Mouse (Mus musculus) forelimb bud, embryonic 11.5 days (tissue): ENCODE measurements around the gene Elp4.

ENCODE experiments used
- DNase-seq: peaks from one replicate; pipeline ENCODE4 v3.0.0-alpha.2; 2012; ENCODE audit warnings: low read depth, low spot score

Elp4 gene

DNA sequence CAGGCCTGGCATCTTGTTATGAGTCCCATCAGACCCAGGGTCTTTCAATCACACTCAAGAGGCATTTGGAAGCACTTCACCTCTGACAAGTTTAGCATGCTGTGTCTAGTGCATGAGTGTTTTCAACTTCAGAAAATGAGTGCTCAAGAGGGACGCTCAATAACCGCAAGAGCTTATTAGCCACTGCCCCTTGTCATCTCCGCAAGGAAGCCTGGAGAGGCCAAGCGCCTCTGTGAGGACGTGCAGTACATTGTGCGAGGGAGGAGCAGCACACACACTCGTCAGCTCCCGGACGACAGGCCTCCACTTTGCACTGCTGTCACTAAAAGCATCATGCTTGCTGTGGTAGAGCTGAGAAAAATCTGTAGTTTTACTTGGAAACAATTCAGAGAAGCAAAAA lies 177.7 kb downstream of the Elp4 start:
- DNase-seq: no peak

DNA sequence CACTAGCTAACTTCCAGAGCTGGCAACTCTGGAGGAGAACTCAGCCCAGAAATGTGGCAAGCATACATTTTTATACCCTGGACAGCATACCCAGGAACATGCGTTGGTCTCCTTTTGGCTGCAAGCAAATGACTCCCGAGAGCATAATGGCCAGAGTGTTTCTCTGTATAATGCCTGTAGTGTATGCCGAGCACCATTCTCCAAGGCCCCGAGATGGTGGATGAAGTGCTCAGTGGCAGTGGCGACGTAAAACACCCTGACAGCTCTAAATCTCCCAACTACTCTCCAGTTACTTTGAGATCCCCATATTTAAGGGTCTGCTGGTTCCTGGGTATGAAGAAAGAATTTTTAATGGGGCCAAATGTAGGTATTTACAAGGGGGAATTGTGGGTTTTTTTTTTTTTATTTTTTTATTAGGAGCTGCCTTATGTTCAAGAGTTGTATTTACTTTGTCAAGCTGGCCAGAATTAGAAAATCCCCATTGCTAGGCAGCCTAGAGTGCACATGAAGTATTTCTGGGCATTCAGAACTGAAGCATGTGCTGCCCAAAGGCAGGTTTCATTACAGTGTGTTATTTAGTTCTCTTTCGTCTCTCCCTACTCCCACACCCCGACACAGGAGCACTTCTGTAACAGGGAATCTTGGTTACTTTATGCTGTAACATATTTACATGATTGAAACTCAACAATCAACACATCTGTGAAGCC lies 188.8 kb downstream of the Elp4 start:
- no peak for DNase-seq

DNA sequence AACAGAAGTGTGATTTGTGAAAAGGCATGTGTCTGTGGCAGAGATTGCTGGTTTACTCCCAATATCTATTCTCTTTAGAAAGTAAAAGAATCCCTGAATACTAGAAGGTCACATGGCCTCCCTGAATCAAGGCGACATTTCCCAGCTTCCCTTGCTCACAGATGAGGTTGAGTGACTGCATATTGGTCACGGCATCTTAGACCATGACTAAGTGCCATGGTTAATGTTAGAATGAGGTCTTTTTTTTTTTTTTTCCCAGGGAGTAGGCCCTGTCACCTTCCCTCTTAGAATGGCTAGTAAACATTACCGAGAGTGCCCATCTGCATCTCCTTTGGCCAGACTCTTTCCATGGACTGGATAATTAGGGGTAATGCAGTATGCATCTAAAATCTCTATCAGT lies 193.9 kb downstream of the Elp4 start:
- no peak for DNase-seq

DNA sequence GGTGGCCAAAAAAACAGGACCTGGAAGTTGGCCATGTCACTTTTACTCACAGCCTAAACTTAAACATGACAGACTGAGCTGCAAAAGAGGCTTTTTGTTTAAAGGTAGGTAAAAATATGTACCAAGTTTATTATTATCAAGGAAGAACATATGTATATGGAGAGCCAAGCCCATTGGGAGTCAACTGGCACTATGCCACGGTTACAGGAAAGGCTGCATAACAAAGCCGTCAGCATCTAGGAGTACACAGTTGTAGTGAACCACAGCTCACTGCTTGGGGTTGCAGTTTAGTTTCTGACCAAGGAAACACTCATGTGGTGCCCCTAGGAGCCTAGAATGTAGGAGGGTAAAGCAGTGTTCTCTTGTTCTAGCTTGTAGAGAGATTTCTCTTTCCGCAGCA lies 195.2 kb downstream of the Elp4 start:
- no peak for DNase-seq

DNA sequence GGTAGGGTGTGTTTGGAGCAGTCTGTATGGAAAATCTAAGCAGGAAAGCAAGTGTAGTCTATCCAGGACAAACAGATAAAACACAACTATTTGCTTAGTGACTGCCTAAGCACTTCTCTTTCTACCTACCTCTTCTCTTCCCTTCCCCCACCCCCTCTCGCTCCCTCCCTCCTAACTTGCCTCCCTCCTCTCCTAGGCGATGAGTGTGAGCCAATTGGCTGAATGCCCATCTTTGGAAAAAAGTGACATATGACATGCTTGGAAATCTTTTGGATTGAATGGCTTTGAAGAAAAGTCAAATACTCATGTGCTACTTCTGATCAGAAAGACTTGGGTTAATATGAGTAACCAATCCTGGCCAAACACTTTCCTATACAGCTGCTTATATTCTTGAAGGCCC lies 199.0 kb downstream of the Elp4 start:
- no peak for DNase-seq

DNA sequence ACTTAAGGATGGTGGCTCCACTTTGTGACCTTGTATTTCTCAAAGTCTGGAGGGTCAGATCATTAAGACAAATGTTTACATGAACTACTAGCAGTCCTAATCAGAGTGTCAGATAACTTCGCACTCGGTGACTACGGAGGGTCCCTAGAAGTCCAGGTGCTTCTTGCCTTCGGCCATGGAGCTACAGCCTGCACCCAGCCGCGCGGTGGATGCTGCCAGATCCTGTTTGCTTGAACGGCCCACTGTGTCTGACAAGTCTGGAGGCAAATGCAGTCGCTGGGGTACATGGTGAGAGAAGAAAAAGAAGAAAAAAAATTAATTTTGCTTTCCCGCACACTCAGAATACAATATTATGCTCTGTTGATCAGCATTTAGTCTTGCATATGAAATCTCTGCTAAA lies 201.8 kb downstream of the Elp4 start:
- no peak for DNase-seq

DNA sequence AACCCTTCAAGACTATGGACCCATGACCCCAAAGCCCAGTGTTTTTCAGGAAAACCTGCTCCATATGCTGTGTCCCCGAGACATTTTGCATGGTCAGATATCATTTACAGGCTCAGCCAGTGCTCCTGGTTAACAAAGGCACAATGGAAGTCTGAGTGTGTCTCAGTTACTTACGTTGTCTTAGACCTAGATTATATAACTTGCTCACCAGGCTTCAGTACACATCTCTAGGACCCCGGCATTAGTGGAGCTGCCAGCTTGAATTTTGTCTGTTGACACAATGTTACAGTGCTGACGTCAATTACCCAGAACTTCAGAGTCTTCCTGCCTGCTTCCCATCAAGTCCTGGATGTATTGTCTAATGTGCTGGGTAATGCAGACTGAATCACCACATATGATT lies 202.6 kb downstream of the Elp4 start:
- no peak for DNase-seq

DNA sequence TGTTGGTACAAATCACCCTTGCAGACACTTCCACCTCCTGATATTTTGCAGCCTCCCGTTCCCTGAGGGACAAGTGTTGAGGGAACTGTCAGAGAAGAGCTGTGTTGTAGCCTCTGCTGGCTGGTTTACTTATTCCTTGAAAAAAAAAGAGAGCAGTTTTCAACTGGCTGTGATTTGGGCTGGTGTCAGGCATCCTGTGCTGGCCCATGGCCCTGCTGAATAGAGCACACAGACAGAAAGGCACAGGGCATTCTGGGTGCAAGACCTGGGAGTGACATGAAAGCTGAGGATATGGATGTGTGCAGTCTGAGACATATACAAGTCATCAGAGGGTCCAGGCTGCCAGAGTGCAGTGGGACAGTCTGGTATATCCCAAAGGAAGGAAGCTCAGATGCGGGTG lies 205.7 kb downstream of the Elp4 start:
- no peak for DNase-seq

DNA sequence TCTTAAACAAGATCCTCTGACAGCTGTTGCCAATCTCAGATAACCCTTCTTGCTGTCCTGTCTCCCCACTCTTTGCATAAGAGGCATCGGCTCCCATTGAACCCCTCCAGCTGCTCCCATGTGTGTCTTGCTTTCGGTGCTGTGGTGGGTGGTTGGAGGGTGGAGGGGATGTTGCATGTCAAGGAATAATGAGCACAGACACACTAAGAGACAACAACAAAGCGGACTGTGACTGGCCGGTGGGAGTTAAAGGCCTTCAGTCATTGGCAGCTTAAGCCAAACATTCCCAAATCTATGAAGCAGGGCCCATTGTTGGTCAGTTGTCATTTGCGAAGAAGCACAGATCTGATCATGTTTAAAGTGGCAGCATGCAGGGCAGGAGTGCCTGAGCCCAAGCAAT lies 206.6 kb downstream of the Elp4 start:
- no peak for DNase-seq

DNA sequence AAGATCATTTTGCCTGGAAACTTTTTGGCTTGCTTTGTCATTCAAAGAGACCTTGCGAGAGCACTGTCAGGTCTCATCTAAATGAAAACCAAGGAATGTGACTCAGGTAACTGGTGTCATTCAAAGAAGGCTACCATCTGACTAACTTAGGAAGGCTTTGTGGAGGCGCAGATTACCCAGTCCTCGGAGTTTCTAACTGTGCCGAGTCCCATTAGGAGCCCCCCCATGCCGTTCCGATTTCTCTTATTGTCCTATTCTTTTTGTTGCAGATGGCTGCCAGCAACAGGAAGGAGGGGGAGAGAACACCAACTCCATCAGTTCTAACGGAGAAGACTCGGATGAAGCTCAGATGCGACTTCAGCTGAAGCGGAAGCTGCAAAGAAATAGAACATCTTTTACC lies 213.1 kb downstream of the Elp4 start:
- DNase-seq: no peak

DNA sequence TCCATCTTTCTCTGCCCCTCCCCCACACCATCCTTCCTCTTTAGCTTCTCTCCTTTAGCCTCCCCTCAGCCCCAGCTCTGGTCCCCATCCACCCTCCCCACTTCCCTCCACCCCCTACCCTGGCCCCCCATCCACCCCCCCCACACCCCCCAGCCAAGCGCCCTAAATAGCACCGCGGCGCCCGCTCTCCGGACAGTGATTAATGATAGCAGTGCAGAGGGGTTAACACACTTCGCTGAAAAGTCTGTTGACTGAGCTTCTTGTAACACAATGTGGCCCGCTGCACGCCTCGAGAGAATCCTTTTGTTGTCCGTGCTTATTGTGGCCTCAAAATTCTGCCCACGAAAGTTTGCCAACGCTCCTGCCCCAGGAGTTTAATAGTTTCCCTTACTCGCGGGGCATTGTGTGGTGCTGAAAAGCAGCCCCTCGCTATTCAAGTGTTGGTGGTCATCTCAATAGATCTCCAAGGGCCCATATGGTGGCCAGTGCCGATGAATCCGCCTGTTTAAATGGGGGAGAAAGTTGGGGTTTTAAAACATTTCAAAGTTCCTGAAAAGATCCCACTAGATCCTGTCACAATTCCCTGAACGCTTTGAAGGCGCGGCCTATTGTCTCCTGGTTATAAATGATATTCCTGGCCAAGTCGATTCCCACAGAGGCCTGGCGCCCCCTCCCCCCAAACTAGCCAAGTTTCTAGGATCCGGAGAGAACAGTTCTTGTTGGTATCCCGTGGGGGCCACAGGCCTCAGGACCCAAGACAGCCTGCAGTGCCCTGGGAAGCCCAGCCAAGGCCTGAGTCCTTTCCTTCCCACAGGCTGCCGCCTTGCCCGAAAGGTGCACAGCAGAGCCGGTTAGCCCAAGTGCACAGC lies 214.4 kb downstream of the Elp4 start:
- peak; percentile 1 for DNase-seq

DNA sequence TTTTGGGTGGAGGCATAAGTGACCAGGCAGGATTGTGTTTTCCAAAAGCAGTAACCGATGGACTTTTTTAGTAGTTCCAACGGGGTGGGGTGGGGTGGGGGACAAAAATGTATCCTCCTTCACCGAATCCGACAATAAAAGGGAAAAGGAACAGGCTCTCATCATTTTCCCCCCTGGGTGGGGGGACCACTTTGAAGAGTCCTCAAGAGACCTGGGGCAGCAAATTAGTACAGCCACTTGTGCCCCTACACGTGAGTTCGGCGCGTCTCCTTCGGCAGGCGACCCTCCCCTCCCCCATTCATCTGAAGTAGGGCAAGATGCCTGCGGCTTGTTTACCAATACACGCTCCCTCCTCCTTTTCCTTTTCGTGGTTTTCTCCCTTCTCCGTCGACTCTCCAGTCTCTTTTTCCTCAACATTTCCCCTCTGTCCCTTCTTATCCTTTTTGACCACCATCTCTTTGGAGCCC lies 215.0 kb downstream of the Elp4 start:
- DNase-seq: peak; percentile 18

DNA sequence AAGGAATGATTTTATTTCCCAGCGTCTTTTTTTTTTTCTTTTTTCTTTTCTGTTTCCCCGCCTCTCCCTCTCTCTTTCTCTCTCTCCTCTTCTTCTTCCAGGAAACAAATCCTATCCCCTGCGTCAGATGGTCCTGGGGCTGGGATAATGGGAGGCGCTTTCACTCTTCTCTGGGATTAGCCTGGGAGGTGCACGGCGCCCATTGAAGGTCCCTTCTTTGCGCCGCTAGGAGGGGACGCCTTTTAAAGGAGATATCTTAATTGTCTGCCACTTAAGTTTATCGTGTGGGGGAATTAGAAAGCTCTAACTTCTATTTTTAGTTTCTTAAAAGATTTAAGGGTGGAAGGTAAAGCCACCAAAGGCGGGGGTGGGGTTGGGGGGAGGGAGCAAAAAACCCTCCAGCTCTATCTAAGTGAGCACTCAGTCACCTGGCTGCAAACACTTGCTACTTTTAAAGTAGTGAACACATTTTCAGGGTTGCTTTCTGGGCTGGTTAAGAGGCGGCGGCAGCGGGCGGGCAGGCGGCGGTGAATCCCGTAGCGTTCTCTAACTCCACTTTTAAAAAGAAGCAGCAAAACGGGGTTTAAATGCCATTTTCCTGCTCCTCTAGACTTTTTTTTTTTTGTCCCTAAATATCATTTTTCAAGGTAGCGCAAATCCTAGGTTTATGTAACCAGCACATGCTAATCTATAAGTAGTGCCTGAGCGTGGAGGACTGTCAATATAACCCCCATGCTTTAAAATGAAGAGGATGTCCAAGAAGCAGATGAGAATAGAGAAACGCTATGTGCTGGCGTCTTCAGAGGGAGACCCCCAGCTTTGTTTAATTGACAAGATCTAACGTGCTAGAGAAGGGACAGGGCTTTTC lies 215.7 kb downstream of the Elp4 start:
- no peak for DNase-seq

DNA sequence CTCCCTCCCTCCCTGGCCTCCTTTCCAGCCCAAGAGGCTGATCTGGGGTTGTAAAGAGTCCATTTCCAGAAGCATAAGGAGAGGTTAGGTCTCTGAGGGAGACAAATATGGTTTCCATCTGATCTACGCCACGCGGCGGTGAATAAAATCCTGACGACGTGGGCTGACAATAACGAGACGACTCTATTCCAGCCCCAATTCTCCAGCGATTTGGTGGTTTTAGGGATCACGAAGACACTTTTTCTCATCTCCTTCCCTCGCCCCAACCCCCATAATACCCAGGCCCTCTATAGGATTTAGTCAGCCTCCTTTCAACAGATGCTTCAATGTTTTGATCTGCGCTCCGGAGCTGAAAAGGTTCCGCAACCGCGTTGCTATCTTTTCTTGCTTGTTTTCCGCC lies 216.4 kb downstream of the Elp4 start:
- DNase-seq: no peak

DNA sequence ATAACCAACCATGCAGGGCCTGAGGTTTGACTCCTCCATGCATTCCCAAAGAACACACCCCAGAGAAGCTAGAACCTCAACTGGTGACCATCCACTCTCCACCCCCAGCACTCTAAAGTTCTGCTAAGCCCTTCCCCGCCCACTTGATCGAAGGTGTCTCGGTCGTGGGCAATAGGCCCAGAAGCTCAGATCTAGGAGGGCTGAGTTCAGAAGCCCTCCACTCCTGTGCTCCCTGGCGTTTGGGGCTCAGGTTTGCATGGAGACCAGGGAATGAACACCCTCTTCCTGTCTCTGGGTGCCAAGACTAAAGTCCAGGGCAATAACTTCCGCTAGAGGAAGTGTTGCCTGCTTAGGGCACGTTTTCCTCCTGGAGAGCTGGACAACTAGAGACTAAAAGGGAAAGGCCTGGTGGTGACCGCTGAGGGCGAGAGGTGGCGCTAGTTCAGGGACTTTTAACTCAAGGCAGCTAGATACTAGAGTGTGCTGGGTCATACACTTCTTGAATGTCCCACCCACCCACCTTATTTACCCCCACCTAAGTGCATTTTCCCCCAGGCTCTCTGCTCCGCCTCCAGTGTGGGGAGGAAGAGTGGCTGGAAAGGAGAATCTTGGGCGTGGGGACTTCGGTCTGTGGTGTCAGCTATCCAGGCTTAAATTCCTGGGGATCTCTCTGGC lies 216.9 kb downstream of the Elp4 start:
- no peak for DNase-seq

DNA sequence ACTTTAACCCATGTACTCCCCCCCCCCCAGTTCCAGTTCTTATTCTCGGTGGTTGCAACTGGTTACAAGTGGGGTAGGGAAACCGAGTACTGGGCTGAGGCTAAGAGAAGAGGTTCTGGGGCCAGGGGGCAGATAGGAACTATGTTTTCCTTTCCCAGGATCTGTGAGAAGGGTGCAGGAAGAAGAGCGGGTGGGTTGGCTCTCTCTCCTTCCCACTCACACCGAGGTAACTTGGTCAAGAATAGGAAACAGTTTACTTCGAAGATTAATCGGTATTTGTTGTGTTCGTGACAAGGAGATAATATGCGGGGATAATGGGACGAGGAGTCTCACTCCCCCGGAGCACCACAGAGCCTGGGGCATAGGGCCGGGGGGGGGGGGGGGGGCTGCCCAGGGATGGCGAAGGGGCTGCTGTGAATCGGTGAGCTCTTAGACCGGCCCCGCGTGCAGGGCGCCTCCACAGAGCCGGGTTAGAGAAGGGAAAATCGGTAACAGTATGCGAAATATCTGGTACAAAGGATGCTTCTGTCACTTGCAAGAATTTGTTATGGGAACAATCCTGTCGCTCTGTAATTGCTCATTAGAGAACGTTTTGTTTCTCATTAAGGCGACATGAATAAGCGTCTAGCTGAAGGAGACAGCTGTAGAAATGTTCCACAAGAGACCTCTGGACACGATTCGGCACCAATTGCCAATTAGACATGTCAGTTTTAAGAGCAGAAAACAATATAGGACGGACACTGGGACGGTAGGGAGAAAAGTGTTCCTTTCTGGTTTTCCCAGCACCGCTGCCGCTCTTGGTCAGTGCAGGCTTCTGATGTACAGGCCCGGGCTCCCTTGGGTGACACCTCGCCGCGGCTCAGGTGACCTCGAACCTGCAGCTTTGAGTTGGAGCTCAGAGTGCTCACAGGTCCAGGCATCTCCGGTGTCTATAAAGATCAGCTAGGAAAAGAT lies 217.7 kb downstream of the Elp4 start:
- DNase-seq: no peak

DNA sequence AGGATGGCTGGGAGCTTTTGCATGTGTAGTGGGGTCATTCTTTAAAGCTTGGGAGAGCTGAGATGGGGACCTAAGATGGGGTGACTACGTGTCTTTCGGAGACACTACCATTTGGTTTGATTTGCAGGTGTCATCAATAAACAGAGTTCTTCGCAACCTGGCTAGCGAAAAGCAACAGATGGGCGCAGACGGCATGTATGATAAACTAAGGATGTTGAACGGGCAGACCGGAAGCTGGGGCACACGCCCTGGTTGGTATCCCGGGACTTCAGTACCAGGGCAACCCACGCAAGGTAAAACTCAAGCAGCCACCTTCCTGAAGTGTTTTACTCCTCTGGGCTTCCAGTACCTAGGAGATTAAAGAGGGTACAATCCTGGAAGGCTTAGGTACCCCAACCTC lies 218.7 kb downstream of the Elp4 start:
- DNase-seq: no peak

DNA sequence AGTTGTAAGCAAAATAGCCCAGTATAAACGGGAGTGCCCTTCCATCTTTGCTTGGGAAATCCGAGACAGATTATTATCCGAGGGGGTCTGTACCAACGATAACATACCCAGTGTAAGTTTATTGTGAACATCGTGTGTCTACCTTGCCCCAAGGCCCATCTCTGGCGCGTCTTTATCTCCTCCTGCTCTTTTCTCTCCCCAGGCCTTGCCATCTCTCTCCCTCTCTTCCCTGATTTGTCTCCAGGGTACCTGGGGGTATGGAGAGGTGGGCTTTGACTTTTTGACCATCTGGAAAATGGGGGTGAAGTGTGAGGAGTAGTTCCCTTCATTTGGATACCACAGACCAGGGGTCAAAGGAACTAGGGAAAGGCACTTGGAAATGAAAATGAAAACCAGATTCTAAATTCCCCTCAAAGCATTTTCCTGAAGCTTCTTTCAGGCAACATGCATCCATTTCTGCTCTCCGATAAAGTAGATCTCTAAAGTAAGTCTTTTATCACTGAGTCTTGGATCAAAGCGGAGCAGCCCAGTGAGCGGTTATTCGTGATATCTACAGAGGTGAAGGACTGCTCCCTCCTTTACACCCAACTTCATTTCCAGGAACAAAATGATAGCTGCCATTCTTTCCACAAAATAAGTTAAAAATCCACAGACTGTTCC lies 219.2 kb downstream of the Elp4 start:
- no peak for DNase-seq

DNA sequence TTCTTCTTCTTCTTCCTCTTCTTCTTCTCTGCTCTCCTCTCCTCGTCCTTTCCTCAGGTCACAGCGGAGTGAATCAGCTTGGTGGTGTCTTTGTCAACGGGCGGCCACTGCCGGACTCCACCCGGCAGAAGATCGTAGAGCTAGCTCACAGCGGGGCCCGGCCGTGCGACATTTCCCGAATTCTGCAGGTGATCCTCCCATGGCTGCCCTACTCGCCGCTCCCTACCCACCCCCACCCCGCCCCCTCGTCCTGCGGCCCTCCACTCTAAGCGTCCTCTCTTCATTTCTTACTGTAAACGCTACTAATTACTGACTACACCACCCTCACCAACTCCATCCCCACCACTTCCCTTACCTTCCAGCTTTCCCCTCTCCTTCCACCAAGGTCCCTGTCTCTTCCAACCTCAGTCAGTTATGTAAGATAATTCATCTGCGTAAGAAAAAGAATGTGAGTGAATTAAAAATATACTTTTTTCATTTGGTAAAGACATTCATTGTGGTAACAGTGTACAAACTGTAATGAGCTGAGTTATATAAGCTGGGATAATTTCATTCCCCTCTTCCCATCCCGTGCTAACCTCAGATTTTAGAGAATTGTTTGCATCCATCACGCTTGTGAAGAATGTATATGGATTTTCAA lies 220.5 kb downstream of the Elp4 start:
- DNase-seq: no peak
